Comparison of ENCODE assay signal across 8 mouse cellular contexts in genomic region chr13:23430734-23431133, GRCm38 (mm10). TPM values are rescaled to one million over a fixed set of nuclear protein-coding genes. Genes with fewer than 3 reads are reported as not detected.
A peak's percentile ranks its signal among the peaks of the same experiment; 100 is the strongest.
DNase-seq lines count a peak whose midpoint lies in the region; ATAC-seq and TF ChIP-seq lines count a peak whose summit lies in the region.

No protein-coding gene starts in this region.

- under 1% methylated on average over 17 of the region's 17 CpGs for WGBS in heart, embryonic 13.5 days
- under 1% methylated on average over 17 of the region's 17 CpGs for WGBS in kidney, postnatal 0 days
- under 1% methylated on average over 17 of the region's 17 CpGs for WGBS in liver, embryonic 13.5 days (ENCODE audit: insufficient replicate concordance)
- under 1% methylated on average over 17 of the region's 17 CpGs for WGBS in stomach, embryonic 16.5 days

- TF ChIP-seq CTCF in kidney, postnatal 0 days (IDR thresholded peaks at IDR 0.05; ENCODE audit: low read depth): peak; percentile 67

- peaks cover 3% of the 10 kb centered on the region; the same call in 1 of the 2 replicates for H3K36me3 ChIP-seq in heart, embryonic 13.5 days
- H3K36me3 ChIP-seq in kidney, postnatal 0 days (ENCODE audit: insufficient read depth, low read length): no peaks in the 10 kb centered on the region
- H3K36me3 ChIP-seq in liver, embryonic 13.5 days: no peaks in the 10 kb centered on the region
- no peaks in the 10 kb centered on the region for H3K36me3 ChIP-seq in stomach, embryonic 16.5 days (ENCODE audit: control insufficient read depth, insufficient read depth, low read length)

- H3K27ac ChIP-seq in heart, embryonic 13.5 days (replicated peaks): peak overlapping the region; percentile 95
- H3K27ac ChIP-seq in kidney, postnatal 0 days: peak overlapping the region; percentile 94
- peak overlapping the region; percentile 73 for H3K27ac ChIP-seq in liver, embryonic 13.5 days
- peak overlapping the region; percentile 83 for H3K27ac ChIP-seq in stomach, embryonic 16.5 days (ENCODE audit: low read length)

- H3K9me3 ChIP-seq in heart, embryonic 13.5 days: no peaks in the 10 kb centered on the region
- H3K9me3 ChIP-seq in kidney, postnatal 0 days (replicated peaks; ENCODE audit: low read length): no peaks in the 10 kb centered on the region
- no peaks in the 10 kb centered on the region for H3K9me3 ChIP-seq in liver, embryonic 13.5 days (replicated peaks)
- H3K9me3 ChIP-seq in stomach, embryonic 16.5 days (replicated peaks; ENCODE audit: control insufficient read depth, low read length): no peaks in the 10 kb centered on the region

- peaks cover 40% of the 10 kb centered on the region for H3K4me1 ChIP-seq in heart, embryonic 13.5 days
- 0 out of 2 replicates have a peak, but pooled peaks cover 3% of the 10 kb centered on the region for H3K4me1 ChIP-seq in kidney, postnatal 0 days (replicated peaks; ENCODE audit: insufficient read depth, low read length)
- peaks cover 59% of the 10 kb centered on the region for H3K4me1 ChIP-seq in liver, embryonic 13.5 days (replicated peaks)
- H3K4me1 ChIP-seq in stomach, embryonic 16.5 days (ENCODE audit: control insufficient read depth, insufficient read depth, low read length): peaks cover 12% of the 10 kb centered on the region

- H3K27me3 ChIP-seq in heart, embryonic 13.5 days (replicated peaks): no peaks in the 10 kb centered on the region
- H3K27me3 ChIP-seq in kidney, postnatal 0 days (ENCODE audit: insufficient read depth, low read length): no peaks in the 10 kb centered on the region
- H3K27me3 ChIP-seq in liver, embryonic 13.5 days: no peaks in the 10 kb centered on the region
- H3K27me3 ChIP-seq in stomach, embryonic 16.5 days (ENCODE audit: control insufficient read depth, insufficient read depth, low read length): no peaks in the 10 kb centered on the region

- H3K4me2 ChIP-seq in heart, embryonic 13.5 days: peak overlapping the region; percentile 82
- H3K4me2 ChIP-seq in kidney, postnatal 0 days (ENCODE audit: low read length): peak overlapping the region; percentile 66
- H3K4me2 ChIP-seq in liver, embryonic 13.5 days: peak overlapping the region; percentile 73
- H3K4me2 ChIP-seq in stomach, embryonic 16.5 days (ENCODE audit: low read depth, low read length): peak overlapping the region; percentile 80

- peak overlapping the region; percentile 83 for H3K9ac ChIP-seq in heart, embryonic 13.5 days
- H3K9ac ChIP-seq in kidney, postnatal 0 days (ENCODE audit: low read depth, low read length): peak overlapping the region; percentile 63
- H3K9ac ChIP-seq in liver, embryonic 13.5 days: peak overlapping the region; percentile 66
- peak overlapping the region; percentile 79 for H3K9ac ChIP-seq in stomach, embryonic 16.5 days (ENCODE audit: low read length)

- DNase-seq in CD4-positive, CD25-positive, alpha-beta regulatory T cell, adult 2 months (ENCODE audit: low read depth, low spot score): peak; percentile 88
- peak; percentile 93 for DNase-seq in brain, adult 2 months (ENCODE audit: low read depth, low spot score)
- DNase-seq in kidney, postnatal 0 days (ENCODE audit: low spot score): peak; percentile 96
- peak; percentile 73 for DNase-seq in liver, embryonic 13.5 days
- DNase-seq in natural killer cell, adult 2 months (ENCODE audit: low spot score in 2 of 2): peak; percentile 71 to 81

- ATAC-seq in erythroid progenitor cell, adult 5-6 weeks (replicated peaks; ENCODE audit: low FRiP score, poor library complexity, severe bottlenecking): peak; percentile 68
- ATAC-seq in heart, embryonic 13.5 days (ENCODE audit: extremely low read depth, insufficient number of reproducible peaks, low FRiP score, low TSS enrichment): peak; percentile 62; the same call in 1 of the 2 replicates
- peak; percentile 41 for ATAC-seq in kidney, postnatal 0 days (replicated peaks; ENCODE audit: low FRiP score, low read depth)
- peak; percentile 33 for ATAC-seq in liver, embryonic 13.5 days (ENCODE audit: low read depth)
- ATAC-seq in stomach, embryonic 16.5 days (ENCODE audit: insufficient read depth, low FRiP score): peak; percentile 64

- peak overlapping the region; percentile 66 for H3K4me3 ChIP-seq in heart, embryonic 13.5 days
- H3K4me3 ChIP-seq in kidney, postnatal 0 days (replicated peaks; ENCODE audit: low read depth, low read length): peak overlapping the region; percentile 58
- peak overlapping the region; percentile 68 for H3K4me3 ChIP-seq in liver, embryonic 13.5 days (replicated peaks)
- H3K4me3 ChIP-seq in stomach, embryonic 16.5 days (replicated peaks; ENCODE audit: low read length): peak overlapping the region; percentile 68

RNA-seq across cellular contexts. Expression of gene Abt1, which starts 7.1 kb away (rescaled TPM):
- total RNA-seq in erythroid progenitor cell, adult 5-6 weeks (2015; ENCODE audit: low replicate concordance): 1.1 and 2.1 TPM in 2 replicates
- total RNA-seq in erythroid progenitor cell, adult 5-6 weeks (2017; ENCODE audit: low replicate concordance): 1.3 and 1.6 TPM in 2 replicates
- polyA plus RNA-seq in heart, embryonic 13.5 days (2015; fragmentation: Nextera tagmentation; extraction: Ambion mirVana): 8.5 and 8.7 TPM in 2 replicates
- polyA plus RNA-seq in kidney, postnatal 0 days (2015; fragmentation: Nextera tagmentation; extraction: Ambion mirVana): 10.0 and 10.4 TPM in 2 replicates
- polyA plus RNA-seq in liver, embryonic 13.5 days (2015; fragmentation: Nextera tagmentation; extraction: Ambion mirVana): 8.3 and 9.1 TPM in 2 replicates
- 10.3 and 11.4 TPM in 2 replicates for polyA plus RNA-seq in stomach, embryonic 16.5 days (2015; fragmentation: Nextera tagmentation; extraction: Ambion mirVana)

RNA-seq across cellular contexts. Expression of gene Btn1a1, which starts 35.0 kb away (rescaled TPM):
- total RNA-seq in erythroid progenitor cell, adult 5-6 weeks (2015; ENCODE audit: low replicate concordance): 1.4 and 4.2 TPM in 2 replicates
- total RNA-seq in erythroid progenitor cell, adult 5-6 weeks (2017; ENCODE audit: low replicate concordance): 0.90 and 1.4 TPM in 2 replicates
- 1.1 and 2.2 TPM in 2 replicates for polyA plus RNA-seq in heart, embryonic 13.5 days (2015; fragmentation: Nextera tagmentation; extraction: Ambion mirVana)
- 0.06 TPM in 1 of 2 replicates, not detected in the other for polyA plus RNA-seq in kidney, postnatal 0 days (2015; fragmentation: Nextera tagmentation; extraction: Ambion mirVana)
- 1.5 and 2.0 TPM in 2 replicates for polyA plus RNA-seq in liver, embryonic 13.5 days (2015; fragmentation: Nextera tagmentation; extraction: Ambion mirVana)
- polyA plus RNA-seq in stomach, embryonic 16.5 days (2015; fragmentation: Nextera tagmentation; extraction: Ambion mirVana): 0.21 and 0.22 TPM in 2 replicates

RNA-seq across cellular contexts. Expression of gene Btn2a2, which starts 57.9 kb away (rescaled TPM):
- total RNA-seq in erythroid progenitor cell, adult 5-6 weeks (2015; ENCODE audit: low replicate concordance): not detected in 2 replicates
- total RNA-seq in erythroid progenitor cell, adult 5-6 weeks (2017; ENCODE audit: low replicate concordance): not detected in 2 replicates
- polyA plus RNA-seq in heart, embryonic 13.5 days (2015; fragmentation: Nextera tagmentation; extraction: Ambion mirVana): 0.45 and 0.82 TPM in 2 replicates
- polyA plus RNA-seq in kidney, postnatal 0 days (2015; fragmentation: Nextera tagmentation; extraction: Ambion mirVana): 0.13 and 0.28 TPM in 2 replicates
- polyA plus RNA-seq in liver, embryonic 13.5 days (2015; fragmentation: Nextera tagmentation; extraction: Ambion mirVana): not detected in 2 replicates
- polyA plus RNA-seq in stomach, embryonic 16.5 days (2015; fragmentation: Nextera tagmentation; extraction: Ambion mirVana): 0.14 and 0.28 TPM in 2 replicates

Comparison
In these comparisons a context has a peak if more than half of its experiments do, and no peak if none do; other contexts are left out.
1. Peak in every context shown above with its lines: DNase-seq, ATAC-seq, H3K4me3 ChIP-seq and H3K27ac ChIP-seq.